Mouse (Mus musculus): ENCODE data around the gene Zfp651. TPM values are rescaled to one million over a fixed set of nuclear protein-coding genes. Genes with fewer than 3 reads are reported as not detected.

Gene Zfp651
- polyA plus RNA-seq, 1 experiment from 2014 or later, result 30.3 TPM

DNA sequence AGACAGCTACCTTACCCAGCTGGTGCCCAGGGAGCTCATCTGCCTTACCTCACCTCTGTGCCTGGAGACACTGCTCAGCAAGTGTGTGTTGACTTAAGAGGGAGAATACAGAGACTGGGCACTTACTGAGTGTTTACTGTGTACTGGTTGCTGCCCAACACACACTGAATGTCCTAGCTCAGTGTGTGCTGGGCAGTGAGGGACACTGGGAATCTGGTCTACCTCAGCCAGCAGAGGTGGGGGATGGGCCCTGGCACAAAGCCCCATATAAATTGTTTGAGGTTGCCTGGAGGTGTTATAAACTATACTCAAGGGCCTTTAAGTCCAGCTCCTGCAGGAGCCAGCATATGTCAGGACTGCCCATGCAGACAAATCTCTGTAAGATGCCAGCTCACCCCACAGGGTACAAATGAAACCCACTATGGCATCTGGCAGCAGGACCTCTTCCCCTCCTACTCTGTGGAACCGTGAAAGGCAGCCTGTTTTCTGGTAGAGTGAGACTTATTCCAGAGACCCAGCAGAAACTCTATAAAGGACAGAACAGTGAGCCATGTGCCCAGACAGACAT lies 35.9 kb downstream of the Zfp651 start:
- H3K36me3 ChIP-seq (replicated peaks), result no peaks in the 10 kb centered on the region
- no peaks in the 10 kb centered on the region for H3K9me3 ChIP-seq
- no peak overlapping the region for H3K27ac ChIP-seq
- ATAC-seq (replicated peaks), result no peak
- no peak overlapping the region for H3K9ac ChIP-seq
- no peak overlapping the region for H3K4me2 ChIP-seq
- WGBS, result 43% methylated on average over 1 of the region's 1 CpGs
- 0 out of 2 replicates have a peak, but pooled peaks cover 2% of the 10 kb centered on the region for H3K27me3 ChIP-seq (replicated peaks)
- no peaks in the 10 kb centered on the region; the same call in 1 of the 2 replicates for H3K4me1 ChIP-seq
- H3K4me3 ChIP-seq, result no peak overlapping the region

DNA sequence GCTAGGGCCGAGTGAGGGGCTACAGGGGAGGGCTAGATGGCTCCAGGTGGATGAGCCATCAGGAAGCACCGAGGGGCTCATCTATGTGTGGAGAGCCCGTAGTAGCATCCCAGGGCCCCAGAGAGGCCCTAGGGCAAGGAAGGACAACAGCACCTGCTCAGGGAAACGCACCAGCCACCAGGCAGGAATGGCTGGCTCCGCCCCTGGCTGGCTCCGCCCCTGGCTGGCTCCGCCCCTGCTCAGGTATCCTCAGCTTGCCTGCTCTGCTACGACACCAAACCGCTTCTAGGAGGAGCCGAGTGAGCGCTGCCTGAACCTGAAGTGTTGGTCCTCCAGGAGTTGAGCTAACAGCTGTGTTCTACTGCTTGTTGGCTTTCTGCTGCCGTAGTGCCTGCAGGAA lies 38.6 kb downstream of the Zfp651 start:
- 25% methylated on average over 12 of the region's 12 CpGs for WGBS
- ATAC-seq (replicated peaks), result no peak
- no peak overlapping the region for H3K4me3 ChIP-seq
- no peaks in the 10 kb centered on the region for H3K36me3 ChIP-seq (replicated peaks)
- H3K9ac ChIP-seq, result no peak overlapping the region
- no peak overlapping the region for H3K27ac ChIP-seq
- no peaks in the 10 kb centered on the region for H3K27me3 ChIP-seq (replicated peaks)
- no peak overlapping the region for H3K4me2 ChIP-seq
- no peaks in the 10 kb centered on the region for H3K9me3 ChIP-seq
- no peaks in the 10 kb centered on the region; the same call in 1 of the 2 replicates for H3K4me1 ChIP-seq

GRCm38 (mm10) chr9:121798887-121799520 lies 39.9 kb downstream of the Zfp651 start:
- Histone ChIP-seq H3K9me3 (no peaks in the 10 kb centered on the region), H3K4me3 (no peak overlapping the region), H3K36me3 (replicated peaks) (no peaks in the 10 kb centered on the region), H3K4me2 (no peak overlapping the region), H3K4me1 (no peaks in the 10 kb centered on the region; the same call in 1 of the 2 replicates), H3K9ac (no peak overlapping the region), H3K27ac (no peak overlapping the region), H3K27me3 (replicated peaks) (no peaks in the 10 kb centered on the region)
- 38% methylated on average over 6 of the region's 6 CpGs for WGBS
- no peak for ATAC-seq (replicated peaks)

DNA sequence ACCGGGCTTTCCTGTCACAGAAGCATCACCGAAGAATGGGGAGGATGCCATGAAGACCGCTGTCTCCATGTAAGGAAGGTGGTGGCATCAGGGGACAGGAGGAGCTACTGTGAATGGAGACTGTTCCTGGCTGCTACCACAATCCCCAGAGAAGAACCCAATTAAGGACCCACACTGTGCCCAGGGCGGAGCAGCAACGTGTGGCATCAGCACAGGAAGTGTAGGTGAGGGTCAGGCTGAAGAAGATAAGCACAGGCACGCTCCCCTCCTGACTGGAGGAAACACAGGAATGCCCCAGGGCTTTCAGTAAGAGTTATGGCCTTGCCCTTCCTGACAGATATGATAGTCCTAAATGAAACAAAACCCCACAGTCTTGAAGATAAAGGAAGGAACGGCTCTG lies 43.6 kb downstream of the Zfp651 start:
- Histone ChIP-seq H3K27ac (no peak overlapping the region), H3K4me3 (no peak overlapping the region), H3K9ac (no peak overlapping the region), H3K36me3 (replicated peaks) (no peaks in the 10 kb centered on the region), H3K4me1 (no peaks in the 10 kb centered on the region), H3K4me2 (no peak overlapping the region), H3K27me3 (replicated peaks) (no peaks in the 10 kb centered on the region), H3K9me3 (no peaks in the 10 kb centered on the region)
- 84% methylated on average over 7 of the region's 7 CpGs for WGBS
- no peak for ATAC-seq (replicated peaks)

GRCm38 (mm10) chr9:121807546-121807945 lies 48.4 kb downstream of the Zfp651 start:
- WGBS, result 64% methylated on average over 1 of the region's 1 CpGs
- no peaks in the 10 kb centered on the region for H3K27me3 ChIP-seq (replicated peaks)
- no peak overlapping the region for H3K4me3 ChIP-seq
- H3K27ac ChIP-seq, result no peak overlapping the region
- ATAC-seq (replicated peaks), result no peak
- no peak overlapping the region for H3K4me2 ChIP-seq
- no peak overlapping the region for H3K9ac ChIP-seq
- H3K4me1 ChIP-seq, result peaks cover 15% of the 10 kb centered on the region
- no peaks in the 10 kb centered on the region for H3K9me3 ChIP-seq
- H3K36me3 ChIP-seq (replicated peaks), result no peaks in the 10 kb centered on the region

DNA sequence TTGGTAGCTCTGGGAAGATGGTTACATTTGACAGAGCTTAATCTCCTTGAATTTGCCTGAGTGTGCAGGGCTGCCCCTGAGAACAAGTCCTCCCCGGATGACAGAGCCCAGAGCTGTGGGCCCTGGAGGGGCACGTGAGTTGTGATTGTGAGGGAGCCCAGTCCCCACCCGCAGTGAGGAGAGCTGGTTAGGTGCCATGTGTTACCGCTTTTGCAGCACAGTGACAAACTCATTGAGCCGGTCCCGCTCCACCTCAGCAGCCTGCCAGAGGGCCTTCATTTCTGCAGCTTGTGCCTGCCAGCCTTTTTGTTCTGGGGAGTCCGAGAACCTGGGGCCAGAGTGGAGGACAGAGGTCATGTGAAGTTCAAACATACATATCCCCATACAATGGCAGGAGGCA lies 48.8 kb downstream of the Zfp651 start:
- Histone ChIP-seq H3K27ac (no peak overlapping the region), H3K36me3 (replicated peaks) (no peaks in the 10 kb centered on the region), H3K4me3 (no peak overlapping the region), H3K27me3 (replicated peaks) (no peaks in the 10 kb centered on the region), H3K9me3 (no peaks in the 10 kb centered on the region), H3K4me1 (peaks cover 15% of the 10 kb centered on the region), H3K4me2 (no peak overlapping the region), H3K9ac (no peak overlapping the region)
- 65% methylated on average over 7 of the region's 7 CpGs for WGBS
- ATAC-seq (replicated peaks), result no peak

DNA sequence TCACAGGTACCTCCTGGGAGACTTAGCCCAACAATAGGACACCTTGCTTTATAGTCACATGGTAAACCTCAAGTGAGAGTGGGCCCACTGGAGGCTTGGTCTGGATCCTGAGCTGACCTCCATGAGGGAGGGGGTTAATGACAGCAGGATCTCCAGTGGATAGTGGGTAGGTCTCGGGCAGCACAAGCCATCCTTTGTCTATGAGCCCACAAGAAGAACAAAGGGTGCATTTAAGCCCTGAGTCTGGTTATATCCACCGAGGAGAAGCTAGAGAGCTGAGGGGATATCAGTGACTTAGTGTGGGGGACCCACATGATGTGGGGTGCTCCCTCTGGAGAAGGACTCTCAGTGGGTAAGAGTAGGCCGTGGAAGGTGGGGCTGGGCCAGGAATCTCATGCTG lies 49.4 kb downstream of the Zfp651 start:
- no peak overlapping the region for H3K27ac ChIP-seq
- no peak for ATAC-seq (replicated peaks)
- no peaks in the 10 kb centered on the region for H3K36me3 ChIP-seq (replicated peaks)
- H3K27me3 ChIP-seq (replicated peaks), result no peaks in the 10 kb centered on the region
- H3K4me1 ChIP-seq, result peaks cover 15% of the 10 kb centered on the region
- H3K4me3 ChIP-seq, result no peak overlapping the region
- 46% methylated on average over 3 of the region's 3 CpGs for WGBS
- no peak overlapping the region for H3K4me2 ChIP-seq
- H3K9ac ChIP-seq, result no peak overlapping the region
- H3K9me3 ChIP-seq, result no peaks in the 10 kb centered on the region

- H3K4me2 ChIP-seq, result no peak overlapping the region
Observed at GRCm38 (mm10) chr9:121810081-121810821, 51.1 kb downstream of the Zfp651 start.

GRCm38 (mm10) chr9:121815183-121815582 lies 56.1 kb downstream of the Zfp651 start:
- Histone ChIP-seq H3K4me3 (no peak overlapping the region), H3K9me3 (no peaks in the 10 kb centered on the region), H3K4me1 (peaks cover 17% of the 10 kb centered on the region), H3K36me3 (replicated peaks) (no peaks in the 10 kb centered on the region), H3K9ac (no peak overlapping the region), H3K27ac (no peak overlapping the region), H3K4me2 (no peak overlapping the region), H3K27me3 (replicated peaks) (no peaks in the 10 kb centered on the region)
- WGBS, result 80% methylated on average over 6 of the region's 6 CpGs
- no peak for ATAC-seq (replicated peaks)

More at GRCm38 (mm10) chr9:121810081-121810821, 51.1 kb downstream of the Zfp651 start:
- Histone ChIP-seq H3K4me1 (peaks cover 15% of the 10 kb centered on the region), H3K27me3 (replicated peaks) (no peaks in the 10 kb centered on the region), H3K9ac (no peak overlapping the region), H3K9me3 (no peaks in the 10 kb centered on the region), H3K4me3 (no peak overlapping the region), H3K27ac (peak overlapping the region; percentile 47; the same call in 1 of the 2 replicates), H3K36me3 (replicated peaks) (no peaks in the 10 kb centered on the region)
- 12% methylated on average over 15 of the region's 15 CpGs for WGBS
- peak; percentile 76 for ATAC-seq (replicated peaks)

DNA sequence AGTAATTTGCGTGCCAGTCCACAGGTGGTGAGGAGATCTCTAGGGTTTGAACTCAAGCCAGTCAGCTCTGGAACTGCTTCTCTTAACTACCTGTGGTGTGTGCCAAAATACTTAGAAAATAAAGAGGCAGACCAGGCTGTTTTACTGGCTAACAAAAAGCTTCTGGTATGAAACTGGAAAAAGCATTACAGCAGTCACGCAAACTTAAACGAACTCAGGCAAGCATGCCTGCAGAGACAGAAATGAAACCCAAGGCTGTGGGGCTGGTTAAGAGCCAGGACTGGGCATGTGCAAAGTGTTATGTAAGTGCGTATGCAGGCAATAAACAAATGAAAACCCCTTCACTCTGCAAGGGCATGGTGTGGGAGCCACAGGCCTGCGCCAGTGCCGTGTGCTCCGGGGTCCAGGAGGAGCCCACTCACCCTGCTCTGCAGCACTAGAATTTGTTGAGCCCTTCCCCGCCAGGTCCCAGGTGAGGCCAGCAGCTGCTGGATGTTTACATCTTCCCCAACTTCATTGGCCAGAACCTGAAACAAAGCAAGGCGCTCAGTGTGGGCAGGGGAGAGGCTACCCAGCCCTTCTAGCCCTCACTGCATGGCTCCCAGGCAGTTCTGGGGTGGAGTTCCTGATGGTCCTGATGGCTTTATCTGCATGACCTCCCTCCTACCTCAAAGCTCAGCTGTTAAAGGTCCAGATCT lies 60.1 kb downstream of the Zfp651 start:
- Histone ChIP-seq H3K27ac (0 out of 2 replicates have a peak overlapping the region, but pooled peaks have one; percentile 13), H3K4me3 (no peak overlapping the region), H3K27me3 (replicated peaks) (no peaks in the 10 kb centered on the region), H3K9ac (no peak overlapping the region), H3K4me1 (peaks cover 11% of the 10 kb centered on the region; the same call in 1 of the 2 replicates), H3K4me2 (no peak overlapping the region), H3K9me3 (no peaks in the 10 kb centered on the region), H3K36me3 (replicated peaks) (no peaks in the 10 kb centered on the region)
- 77% methylated on average over 9 of the region's 9 CpGs for WGBS
- no peak for ATAC-seq (replicated peaks)

- H3K27me3 ChIP-seq (replicated peaks), result no peaks in the 10 kb centered on the region
- no peaks in the 10 kb centered on the region for H3K36me3 ChIP-seq (replicated peaks)
- no peak overlapping the region for H3K9ac ChIP-seq
- H3K4me2 ChIP-seq, result no peak overlapping the region
- no peak overlapping the region for H3K4me3 ChIP-seq
- peaks cover 11% of the 10 kb centered on the region; the same call in 1 of the 2 replicates for H3K4me1 ChIP-seq
- ATAC-seq (replicated peaks), result no peak
- H3K27ac ChIP-seq, result 0 out of 2 replicates have a peak overlapping the region, but pooled peaks have one; percentile 13
- WGBS, result 48% methylated on average over 7 of the region's 7 CpGs
- H3K9me3 ChIP-seq, result no peaks in the 10 kb centered on the region
Observed at GRCm38 (mm10) chr9:121819771-121820471, 60.8 kb downstream of the Zfp651 start.
